Mouse (Mus musculus) bone marrow macrophage, adult 2 months (primary cell): ENCODE measurements around the gene Rab27a.

Experiments used
- CTCF ChIP-seq: IDR thresholded peaks from 2 replicates; pipeline ENCODE4 v1.5.1; 2012; ENCODE audit warnings: low read depth, mild to moderate bottlenecking, low read length, moderate library complexity
- POLR2A ChIP-seq: IDR thresholded peaks from 2 replicates; pipeline ENCODE4 v1.6.1; 2012; ENCODE audit warnings: mild to moderate bottlenecking, low read depth, low read length, borderline replicate concordance

DNA sequence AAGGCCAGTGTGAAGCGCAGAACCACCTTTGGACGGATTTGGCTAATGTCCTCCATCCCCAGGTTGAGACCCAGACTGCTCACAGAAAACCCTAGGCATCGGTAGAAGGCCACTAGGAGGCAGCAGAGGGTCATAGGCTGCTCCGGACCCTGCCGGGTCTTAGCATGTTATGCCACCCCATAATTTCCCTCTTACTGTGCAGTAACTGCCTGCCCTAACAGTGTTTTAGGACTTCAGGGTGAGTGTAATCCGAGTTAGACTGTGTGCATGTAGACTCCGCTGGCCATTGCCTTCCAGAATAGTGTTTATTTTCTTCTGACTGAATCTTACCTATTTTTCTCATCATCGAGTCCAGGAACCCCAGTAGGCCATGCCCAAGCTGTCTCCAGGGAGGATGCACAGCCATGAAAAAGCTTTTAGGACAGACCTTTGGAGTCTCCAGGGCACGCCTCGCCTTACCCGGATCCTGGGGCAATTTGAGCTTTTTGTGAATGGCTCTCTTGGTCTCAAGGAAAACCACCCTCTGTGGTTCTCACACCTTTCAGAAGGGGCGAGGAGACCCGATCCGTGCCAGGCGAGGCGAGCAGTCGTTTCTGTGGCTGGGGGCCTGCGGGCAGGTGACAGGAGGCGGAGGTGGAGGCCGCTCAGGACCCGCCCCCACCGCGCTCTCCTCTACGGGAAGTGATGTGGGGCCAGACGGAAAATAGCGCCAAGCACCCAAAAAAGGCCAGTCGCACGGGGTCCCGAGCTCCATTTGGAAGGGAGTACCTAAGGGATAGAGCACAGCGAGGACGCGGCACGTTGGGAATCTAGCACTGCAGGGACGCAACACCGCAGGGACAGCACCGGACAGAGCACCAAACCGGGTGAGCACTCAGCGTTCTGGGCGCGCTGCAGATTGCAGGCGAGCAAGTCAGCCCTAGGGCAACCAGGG lies at the start of gene Rab27a:
- no peak for TF ChIP-seq POLR2A
- TF ChIP-seq CTCF, result peak; percentile 95
